Mouse (Mus musculus): ENCODE results near the gene Lgi4. TPM values are rescaled to one million over a fixed set of nuclear protein-coding genes. Genes with fewer than 3 reads are reported as not detected.

The Lgi4 gene
- polyA plus RNA-seq, 1 experiment, result not detected

DNA sequence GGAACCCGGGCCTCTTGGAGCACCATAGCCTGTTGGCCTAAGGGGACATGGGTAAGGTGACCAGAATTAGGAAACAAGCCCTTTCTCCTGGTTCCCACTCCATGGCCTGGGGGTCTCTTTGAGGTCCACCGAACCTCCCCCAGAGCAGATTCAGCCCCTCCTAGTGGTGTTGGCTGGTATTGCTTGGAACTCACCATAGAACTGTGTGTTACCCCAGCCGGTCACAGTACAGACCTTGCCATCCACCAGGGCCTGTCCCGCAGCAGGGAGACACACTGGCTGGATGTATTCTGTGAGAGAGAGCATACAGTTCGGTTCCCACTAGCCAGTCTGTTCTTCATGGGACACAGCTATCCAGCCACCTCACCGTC lies 40.5 kb downstream of the Lgi4 start:
- Histone ChIP-seq H3K36me3 (ENCODE audit: control insufficient read depth, insufficient read depth) (no peaks in the 10 kb centered on the region), H3K4me2 (ENCODE audit: low read depth) (no peak overlapping the region), H3K79me2 (ENCODE audit: control insufficient read depth, insufficient read depth) (no peaks in the 10 kb centered on the region), H3K27me3 (ENCODE audit: control insufficient read depth, insufficient read depth, insufficient read length) (peaks cover 26% of the 10 kb centered on the region), H3K4me3 (no peak overlapping the region), H3ac (ENCODE audit: control insufficient read depth, insufficient read length) (no peak overlapping the region)
- TF ChIP-seq MAX (IDR thresholded peaks at IDR 0.05; ENCODE audit: low read depth) (no peak), TCF3 (IDR thresholded peaks at IDR 0.05; ENCODE audit: insufficient read length, low read depth) (no peak), CEBPB (IDR thresholded peaks at IDR 0.05; ENCODE audit: insufficient read depth, poor library complexity, severe bottlenecking) (no peak), POLR2AphosphoS2 (IDR thresholded peaks at IDR 0.05; ENCODE audit: insufficient read length, low read depth) (no peak), MYOG (IDR thresholded peaks at IDR 0.05; ENCODE audit: control insufficient read depth in 1 of 3, insufficient read depth in 1 of 3, insufficient read length in 2 of 3, low read depth in 2 of 3) (no peak), TCF12 (IDR thresholded peaks at IDR 0.05; ENCODE audit: insufficient read depth, poor library complexity, severe bottlenecking) (no peak), POLR2A (IDR thresholded peaks at IDR 0.05; ENCODE audit: insufficient read length, low read depth) (no peak), MYOD1 (IDR thresholded peaks at IDR 0.05; ENCODE audit: control insufficient read depth in 1 of 3, insufficient read length in 2 of 3, low read depth in 2 of 3) (no peak), E2F4 (IDR thresholded peaks at IDR 0.05; ENCODE audit: insufficient read depth) (no peak), SRF (IDR thresholded peaks at IDR 0.05; ENCODE audit: control insufficient read depth, insufficient read length, low read depth) (no peak), REST (IDR thresholded peaks at IDR 0.05; ENCODE audit: insufficient read depth, insufficient read length) (no peak), USF1 (IDR thresholded peaks at IDR 0.05; ENCODE audit: low read depth) (no peak)

DNA sequence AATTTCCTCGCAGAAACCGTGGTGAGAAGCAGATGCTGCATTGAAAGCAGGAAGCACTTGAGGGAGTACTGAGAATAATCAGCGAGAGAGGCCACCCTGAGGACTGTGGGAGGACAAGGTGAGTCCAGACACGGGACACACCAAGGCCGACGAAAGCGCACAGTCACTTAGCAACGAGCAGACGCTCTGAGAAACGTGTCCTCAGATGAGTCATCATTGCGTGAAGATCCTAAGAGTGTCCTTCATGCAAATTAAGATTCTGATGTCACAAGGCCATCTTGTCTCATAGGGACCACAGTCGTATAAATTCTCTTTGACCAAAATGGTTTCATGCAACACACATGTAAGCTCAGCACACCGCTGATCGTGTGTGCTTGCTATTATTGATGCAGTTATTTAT lies 41.6 kb downstream of the Lgi4 start:
- Histone ChIP-seq H3K36me3 (ENCODE audit: control insufficient read depth, insufficient read depth) (no peaks in the 10 kb centered on the region), H3K4me2 (ENCODE audit: low read depth) (no peak overlapping the region), H3K79me2 (ENCODE audit: control insufficient read depth, insufficient read depth) (no peaks in the 10 kb centered on the region), H3ac (ENCODE audit: control insufficient read depth, insufficient read length) (no peak overlapping the region), H3K27me3 (ENCODE audit: control insufficient read depth, insufficient read depth, insufficient read length) (peaks cover 33% of the 10 kb centered on the region), H3K4me3 (no peak overlapping the region)
- TF ChIP-seq POLR2A (IDR thresholded peaks at IDR 0.05; ENCODE audit: insufficient read length, low read depth) (no peak), SRF (IDR thresholded peaks at IDR 0.05; ENCODE audit: control insufficient read depth, insufficient read length, low read depth) (no peak), TCF12 (IDR thresholded peaks at IDR 0.05; ENCODE audit: insufficient read depth, poor library complexity, severe bottlenecking) (no peak), USF1 (IDR thresholded peaks at IDR 0.05; ENCODE audit: low read depth) (no peak), TCF3 (IDR thresholded peaks at IDR 0.05; ENCODE audit: insufficient read length, low read depth) (no peak), CEBPB (IDR thresholded peaks at IDR 0.05; ENCODE audit: insufficient read depth, poor library complexity, severe bottlenecking) (no peak), POLR2AphosphoS2 (IDR thresholded peaks at IDR 0.05; ENCODE audit: insufficient read length, low read depth) (no peak), E2F4 (IDR thresholded peaks at IDR 0.05; ENCODE audit: insufficient read depth) (no peak), MAX (IDR thresholded peaks at IDR 0.05; ENCODE audit: low read depth) (no peak), REST (IDR thresholded peaks at IDR 0.05; ENCODE audit: insufficient read depth, insufficient read length) (no peak), MYOD1 (IDR thresholded peaks at IDR 0.05; ENCODE audit: control insufficient read depth in 1 of 3, insufficient read length in 2 of 3, low read depth in 2 of 3) (no peak), MYOG (IDR thresholded peaks at IDR 0.05; ENCODE audit: control insufficient read depth in 1 of 3, insufficient read depth in 1 of 3, insufficient read length in 2 of 3, low read depth in 2 of 3) (no peak)

- Histone ChIP-seq H3ac (ENCODE audit: control insufficient read depth, insufficient read length) (no peak overlapping the region), H3K4me3 (no peak overlapping the region), H3K79me2 (ENCODE audit: control insufficient read depth, insufficient read depth) (no peaks in the 10 kb centered on the region), H3K27me3 (ENCODE audit: control insufficient read depth, insufficient read depth, insufficient read length) (peaks cover 33% of the 10 kb centered on the region), H3K36me3 (ENCODE audit: control insufficient read depth, insufficient read depth) (no peaks in the 10 kb centered on the region), H3K4me2 (ENCODE audit: low read depth) (no peak overlapping the region)
- TF ChIP-seq TCF3 (IDR thresholded peaks at IDR 0.05; ENCODE audit: insufficient read length, low read depth) (no peak), POLR2A (IDR thresholded peaks at IDR 0.05; ENCODE audit: insufficient read length, low read depth) (no peak), POLR2AphosphoS2 (IDR thresholded peaks at IDR 0.05; ENCODE audit: insufficient read length, low read depth) (no peak), MYOG (IDR thresholded peaks at IDR 0.05; ENCODE audit: control insufficient read depth in 1 of 3, insufficient read depth in 1 of 3, insufficient read length in 2 of 3, low read depth in 2 of 3) (no peak), MYOD1 (IDR thresholded peaks at IDR 0.05; ENCODE audit: control insufficient read depth in 1 of 3, insufficient read length in 2 of 3, low read depth in 2 of 3) (no peak), TCF12 (IDR thresholded peaks at IDR 0.05; ENCODE audit: insufficient read depth, poor library complexity, severe bottlenecking) (no peak), REST (IDR thresholded peaks at IDR 0.05; ENCODE audit: insufficient read depth, insufficient read length) (no peak), MAX (IDR thresholded peaks at IDR 0.05; ENCODE audit: low read depth) (no peak), USF1 (IDR thresholded peaks at IDR 0.05; ENCODE audit: low read depth) (no peak), SRF (IDR thresholded peaks at IDR 0.05; ENCODE audit: control insufficient read depth, insufficient read length, low read depth) (no peak), CEBPB (IDR thresholded peaks at IDR 0.05; ENCODE audit: insufficient read depth, poor library complexity, severe bottlenecking) (no peak), E2F4 (IDR thresholded peaks at IDR 0.05; ENCODE audit: insufficient read depth) (no peak)
These were observed 46.1 kb downstream of the Lgi4 start for GRCm38 (mm10) chr7:31105061-31105768.

GRCm38 (mm10) chr7:31106166-31106565 lies 47.0 kb downstream of the Lgi4 start:
- Histone ChIP-seq H3K27me3 (ENCODE audit: control insufficient read depth, insufficient read depth, insufficient read length) (peaks cover 33% of the 10 kb centered on the region), H3K36me3 (ENCODE audit: control insufficient read depth, insufficient read depth) (no peaks in the 10 kb centered on the region), H3ac (ENCODE audit: control insufficient read depth, insufficient read length) (no peak overlapping the region), H3K4me2 (ENCODE audit: low read depth) (no peak overlapping the region), H3K4me3 (no peak overlapping the region), H3K79me2 (ENCODE audit: control insufficient read depth, insufficient read depth) (no peaks in the 10 kb centered on the region)
- TF ChIP-seq TCF3 (IDR thresholded peaks at IDR 0.05; ENCODE audit: insufficient read length, low read depth) (no peak), POLR2A (IDR thresholded peaks at IDR 0.05; ENCODE audit: insufficient read length, low read depth) (no peak), MAX (IDR thresholded peaks at IDR 0.05; ENCODE audit: low read depth) (no peak), MYOD1 (IDR thresholded peaks at IDR 0.05; ENCODE audit: control insufficient read depth in 1 of 3, insufficient read length in 2 of 3, low read depth in 2 of 3) (no peak), CEBPB (IDR thresholded peaks at IDR 0.05; ENCODE audit: insufficient read depth, poor library complexity, severe bottlenecking) (no peak), USF1 (IDR thresholded peaks at IDR 0.05; ENCODE audit: low read depth) (no peak), REST (IDR thresholded peaks at IDR 0.05; ENCODE audit: insufficient read depth, insufficient read length) (no peak), MYOG (IDR thresholded peaks at IDR 0.05; ENCODE audit: control insufficient read depth in 1 of 3, insufficient read depth in 1 of 3, insufficient read length in 2 of 3, low read depth in 2 of 3) (no peak), POLR2AphosphoS2 (IDR thresholded peaks at IDR 0.05; ENCODE audit: insufficient read length, low read depth) (no peak), TCF12 (IDR thresholded peaks at IDR 0.05; ENCODE audit: insufficient read depth, poor library complexity, severe bottlenecking) (no peak), E2F4 (IDR thresholded peaks at IDR 0.05; ENCODE audit: insufficient read depth) (no peak), SRF (IDR thresholded peaks at IDR 0.05; ENCODE audit: control insufficient read depth, insufficient read length, low read depth) (no peak)
